Mouse (Mus musculus) midbrain, embryonic 10.5 days (tissue): ENCODE measurements around the gene Zbtb21. TPM values are rescaled to one million over a fixed set of nuclear protein-coding genes. Genes with fewer than 3 reads are reported as not detected.
"Not testable (repeated sequence)": the region's sequence is repeated elsewhere in the genome, so short reads cannot be mapped to it uniquely, and the experiment has no call there.

Experiments
- DNase-seq: peaks from one replicate; pipeline ENCODE4 v3.0.0-alpha.2; 2017; ENCODE audit warnings: low spot score
- H3K27ac ChIP-seq: fragments of 300-500 bp; sonication (generic); replicated peaks from 2 replicates; pipeline ENCODE4 v1.5.1; 2016; ENCODE audit warnings: mild to moderate bottlenecking
- H3K27me3 ChIP-seq: fragments of 300-500 bp; sonication (generic); 2 replicates; pipeline ENCODE4 v1.6.1; 2016; ENCODE audit warnings: low read depth, mild to moderate bottlenecking; ENCODE audit not compliant: poor library complexity, severe bottlenecking
- H3K36me3 ChIP-seq: fragments of 300-500 bp; sonication (generic); 2 replicates; pipeline ENCODE4 v1.6.1; 2016; ENCODE audit warnings: mild to moderate bottlenecking, moderate library complexity
- H3K4me1 ChIP-seq: fragments of 300-500 bp; sonication (generic); 2 replicates; pipeline ENCODE4 v1.6.1; 2016
- H3K4me3 ChIP-seq: fragments of 300-500 bp; sonication (generic); 2 replicates; pipeline ENCODE4 v1.5.1; 2016; ENCODE audit warnings: mild to moderate bottlenecking, moderate library complexity
- H3K9me3 ChIP-seq: fragments of 300-500 bp; sonication (generic); replicated peaks from 2 replicates; pipeline ENCODE4 v1.6.1; 2016; ENCODE audit warnings: mild to moderate bottlenecking
- WGBS: fragments of 180-500 bp; shearing (Covaris S2); methylation state at CpG from one replicate; pipeline ENCODE4 v1.1.7; 2016; 5-methylcytosine and 5-hydroxymethylcytosine counted together
- polyA plus RNA-seq: library from polyadenylated mRNA; unstranded; fragments of >200 nt; fragmentation: Nextera tagmentation; extraction: Ambion mirVana; gene quantifications from 2 replicates; pipeline ENCODE4 v1.2.1, GENCODE M21; 2016

Zbtb21 gene
- 14.7 and 15.0 TPM in 2 replicates for polyA plus RNA-seq

DNA sequence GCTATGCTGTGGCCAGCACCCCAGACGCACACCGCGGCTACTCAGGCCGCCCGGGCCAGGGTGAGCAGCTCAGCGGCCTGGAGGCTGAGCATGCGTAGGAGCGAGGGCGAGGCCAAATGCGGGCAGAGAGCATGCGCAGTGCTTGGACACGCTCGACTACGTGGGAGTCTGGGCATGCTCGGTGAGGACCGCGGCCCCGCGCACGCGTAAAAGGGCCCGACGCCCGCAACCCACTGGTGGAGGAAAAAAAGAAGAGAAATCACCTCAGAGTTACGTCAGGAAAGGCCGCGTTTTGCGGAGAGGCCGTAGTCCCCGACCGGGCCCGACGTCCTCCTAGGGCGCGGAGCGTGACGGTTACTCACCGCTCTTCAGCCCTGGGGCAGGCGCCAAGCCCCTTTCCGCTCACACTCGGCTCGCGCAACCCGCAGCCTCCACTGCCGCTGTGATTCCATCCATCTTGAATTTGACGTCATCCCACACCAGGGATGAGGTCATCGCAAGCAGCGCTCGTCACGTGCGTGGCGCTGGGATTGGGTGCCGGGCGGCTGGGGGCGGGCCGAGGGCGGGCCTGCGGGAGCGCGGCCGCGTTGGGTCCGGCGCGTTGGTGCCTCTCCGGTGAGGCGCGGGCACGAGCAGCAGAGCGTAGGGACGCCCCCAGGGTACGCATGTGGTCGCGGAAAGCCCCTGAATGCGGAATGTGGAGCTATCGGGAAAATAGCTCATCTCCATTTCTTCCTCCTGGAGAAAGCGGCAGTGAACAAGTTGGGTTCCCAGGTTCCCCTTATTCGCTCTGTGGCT lies at the start of gene Zbtb21, which contains the start of gene C2cd2:
Gene Zbtb21 (minus strand): TSS at position 472 of the 798 bp plus-strand sequence.
Gene C2cd2 (minus strand): TSS at position 448 of the 798 bp plus-strand sequence.
- peak; percentile 96 for DNase-seq
- Histone ChIP-seq H3K4me1 (peaks cover 11% of the 10 kb centered on the region), H3K27me3 (no peaks in the 10 kb centered on the region), H3K4me3 (peak within 1 kb of the TSS; percentile 90), H3K27ac (peak within 1 kb of the TSS; percentile 95), H3K9me3 (no peaks in the 10 kb centered on the region), H3K36me3 (peaks cover 6% of the 10 kb centered on the region)
- WGBS, result under 1% methylated on average over 78 of the region's 78 CpGs

DNA sequence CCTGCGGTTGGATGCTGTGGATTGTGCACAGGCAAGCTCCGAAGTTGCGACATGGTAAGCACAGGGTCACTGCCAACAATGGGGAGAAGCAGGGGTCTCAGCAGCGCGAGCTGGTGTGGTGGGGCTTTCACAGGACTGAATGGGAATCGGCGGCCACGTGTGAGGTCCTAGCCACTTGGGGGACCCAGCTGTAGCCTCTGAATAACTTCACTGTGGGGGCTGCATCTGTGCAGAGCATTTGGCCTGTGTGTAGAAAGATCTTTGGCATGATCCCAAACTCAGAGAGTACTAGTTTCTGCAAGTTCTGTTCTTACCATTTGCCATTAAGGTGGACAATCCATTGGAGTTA lies 34.9 kb upstream of the Zbtb21 start:
- Histone ChIP-seq H3K4me3 (peak overlapping the region; percentile 66), H3K36me3 (peaks cover 26% of the 10 kb centered on the region), H3K4me1 (peaks cover 16% of the 10 kb centered on the region), H3K9me3 (peaks cover 33% of the 10 kb centered on the region), H3K27ac (peak overlapping the region; percentile 82)
- not testable (repeated sequence) for DNase-seq, H3K27me3 ChIP-seq
- WGBS, result under 1% methylated on average over 8 of the region's 8 CpGs

DNA sequence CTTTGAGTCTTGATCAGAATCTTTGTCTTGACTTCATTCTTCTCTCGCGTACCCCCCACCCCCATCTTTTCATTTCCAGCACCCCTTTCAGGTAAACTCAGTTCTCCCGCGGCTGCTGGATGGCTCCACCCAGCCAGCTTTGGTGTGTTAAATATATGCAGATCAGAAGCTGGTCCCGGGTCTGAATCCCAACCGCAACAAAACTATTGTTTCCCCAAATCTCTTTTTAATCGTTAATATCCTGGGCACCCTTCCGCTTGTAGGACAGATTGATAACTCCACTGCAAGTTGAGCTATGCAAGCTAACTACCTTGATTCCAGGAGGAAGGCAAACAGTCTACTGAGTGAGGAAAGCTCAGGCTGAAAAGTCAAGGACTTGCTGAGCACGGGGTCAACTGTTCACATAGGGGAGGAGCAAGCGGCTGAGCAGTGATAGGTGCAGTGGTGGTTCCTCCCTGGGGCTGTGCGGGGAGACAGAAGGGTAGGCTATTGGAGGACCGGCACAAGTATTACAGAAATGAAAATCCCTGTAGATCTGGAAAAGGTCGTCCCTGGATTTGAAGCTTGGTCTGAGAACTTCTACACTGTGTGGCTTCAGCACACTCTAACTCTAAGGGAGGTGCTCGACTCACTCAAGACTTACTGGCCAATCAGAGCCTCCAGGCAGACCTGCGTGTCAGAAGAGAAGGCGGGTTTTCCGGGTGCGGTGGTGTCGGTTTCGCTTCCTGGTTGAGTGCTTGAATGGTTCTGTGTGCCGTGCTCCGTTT lies 34.4 kb upstream of the Zbtb21 start, which contains the start of gene B230307C23Rik:
Gene B230307C23Rik (plus strand): TSS at position 700 of the 767 bp plus-strand sequence.
- H3K27ac ChIP-seq, result peak within 1 kb of the TSS; percentile 82
- peaks cover 21% of the 10 kb centered on the region for H3K36me3 ChIP-seq
- peak within 1 kb of the TSS; percentile 66 for H3K4me3 ChIP-seq
- peaks cover 16% of the 10 kb centered on the region for H3K4me1 ChIP-seq
- peaks cover 27% of the 10 kb centered on the region for H3K9me3 ChIP-seq
- 3% methylated on average over 22 of the region's 22 CpGs for WGBS
- DNase-seq, result peak; percentile 87
- H3K27me3 ChIP-seq, result no peaks in the 10 kb centered on the region

DNA sequence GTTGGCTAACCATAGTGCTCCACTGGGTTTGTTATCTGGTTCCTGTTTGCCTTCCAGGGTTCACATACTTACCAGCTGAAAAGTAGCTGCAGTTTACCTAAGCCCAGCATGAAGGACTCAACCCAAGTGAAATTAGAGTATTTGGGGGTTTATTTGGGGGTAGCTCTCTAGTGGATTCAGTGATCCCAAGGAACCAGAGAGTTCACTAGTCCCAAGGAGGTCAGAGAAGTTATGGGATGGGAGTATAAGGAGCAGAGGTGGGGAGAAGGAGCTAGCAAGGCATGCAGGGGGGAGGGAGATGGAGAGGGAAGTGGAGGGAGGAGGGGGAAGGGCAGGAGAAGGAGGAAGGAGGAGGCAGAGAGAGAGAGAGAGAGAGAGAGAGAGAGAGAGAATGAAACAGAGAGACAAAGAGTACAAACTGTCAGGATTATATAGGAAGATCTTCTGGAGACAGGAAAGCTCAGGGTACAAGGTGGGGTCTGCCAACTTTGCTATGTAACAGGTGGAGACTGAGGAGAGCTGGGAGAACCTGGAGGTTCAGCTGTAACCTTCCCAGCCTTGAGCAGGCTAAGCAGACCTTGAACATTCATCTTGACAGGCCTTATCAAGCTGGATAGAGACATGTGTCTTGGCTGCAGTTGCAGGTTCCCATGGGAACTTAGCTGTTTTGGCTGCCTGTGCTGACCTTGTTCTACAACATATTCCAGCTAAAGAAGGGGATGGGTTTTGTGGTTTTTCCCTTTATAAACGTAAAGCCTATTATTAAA lies 33.6 kb upstream of the Zbtb21 start:
- Histone ChIP-seq H3K4me1 (peaks cover 16% of the 10 kb centered on the region), H3K27ac (peak overlapping the region; percentile 82), H3K4me3 (peak overlapping the region; percentile 66), H3K27me3 (no peaks in the 10 kb centered on the region), H3K36me3 (peaks cover 20% of the 10 kb centered on the region), H3K9me3 (peaks cover 20% of the 10 kb centered on the region)
- DNase-seq, result no peak
- 16% methylated on average over 1 of the region's 1 CpGs for WGBS

DNA sequence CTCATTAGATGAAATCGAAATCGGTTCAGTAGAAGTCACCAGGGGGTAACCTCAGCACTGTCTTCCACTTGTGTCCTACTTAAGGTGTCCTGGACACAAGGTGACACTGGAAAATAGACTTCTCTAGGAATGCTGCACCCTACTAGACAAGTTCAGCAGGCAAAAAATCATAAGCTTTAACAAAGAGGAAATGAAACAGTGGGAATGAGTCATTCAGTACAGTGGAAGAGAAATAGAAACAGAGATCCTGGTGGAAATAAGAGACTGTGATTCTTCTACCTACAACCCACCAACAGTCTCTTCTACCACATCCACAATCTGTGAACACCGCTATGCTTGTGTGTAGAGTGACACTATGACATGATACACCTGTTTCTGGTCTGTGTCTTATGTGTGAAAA lies 30.1 kb upstream of the Zbtb21 start:
- WGBS, result 81% methylated on average over 3 of the region's 3 CpGs
- not testable (repeated sequence) for DNase-seq, H3K4me3 ChIP-seq, H3K27ac ChIP-seq, H3K9me3 ChIP-seq, H3K27me3 ChIP-seq, H3K4me1 ChIP-seq, H3K36me3 ChIP-seq

DNA sequence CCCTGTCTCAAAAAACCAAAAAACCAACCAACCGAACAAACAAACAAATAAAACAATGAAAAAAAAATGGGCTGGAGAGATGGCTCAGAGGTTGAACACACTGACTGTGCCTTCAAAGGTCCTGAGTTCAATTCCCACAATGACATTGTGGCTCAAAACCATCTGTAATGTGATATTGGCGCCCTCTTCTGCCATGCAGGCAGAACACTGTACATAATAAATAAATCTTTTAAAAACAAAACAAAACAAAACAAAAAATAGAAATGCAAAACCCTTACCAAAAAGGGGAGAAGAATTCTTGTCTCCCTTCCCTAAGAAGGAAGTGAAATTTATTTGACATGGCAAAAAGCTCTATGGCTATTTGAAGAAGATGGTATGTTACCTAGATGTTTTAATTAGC lies 29.1 kb upstream of the Zbtb21 start:
- Histone ChIP-seq H3K27ac (no peak overlapping the region), H3K36me3 (no peaks in the 10 kb centered on the region), H3K27me3 (no peaks in the 10 kb centered on the region), H3K9me3 (no peaks in the 10 kb centered on the region; the same call in 1 of the 2 replicates), H3K4me3 (no peak overlapping the region), H3K4me1 (peaks cover 5% of the 10 kb centered on the region)
- 82% methylated on average over 2 of the region's 2 CpGs for WGBS
- no peak for DNase-seq

DNA sequence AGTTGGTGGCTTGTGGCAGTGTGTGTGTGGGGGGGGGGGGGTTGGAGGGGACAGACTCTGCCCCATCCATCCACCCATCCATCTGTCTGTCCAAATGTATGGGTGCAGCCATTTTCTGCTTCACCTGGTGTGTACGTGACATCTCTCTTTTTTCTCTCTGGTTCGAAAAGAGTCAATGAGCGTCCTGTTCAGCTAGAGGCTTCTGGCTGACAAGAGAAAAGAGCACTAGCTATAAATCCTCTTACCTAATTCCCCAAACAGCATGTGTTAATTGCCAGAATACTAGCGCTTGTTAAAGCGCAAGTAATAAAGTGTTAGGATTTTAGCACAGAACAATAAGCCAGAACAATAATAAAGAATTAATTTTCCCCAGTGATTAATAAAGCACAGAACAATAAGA lies 22.2 kb upstream of the Zbtb21 start:
- Histone ChIP-seq H3K9me3 (no peaks in the 10 kb centered on the region; the same call in 1 of the 2 replicates), H3K4me1 (no peaks in the 10 kb centered on the region), H3K36me3 (no peaks in the 10 kb centered on the region), H3K4me3 (no peak overlapping the region), H3K27me3 (no peaks in the 10 kb centered on the region), H3K27ac (no peak overlapping the region)
- WGBS, result 73% methylated on average over 5 of the region's 5 CpGs
- no peak for DNase-seq

DNA sequence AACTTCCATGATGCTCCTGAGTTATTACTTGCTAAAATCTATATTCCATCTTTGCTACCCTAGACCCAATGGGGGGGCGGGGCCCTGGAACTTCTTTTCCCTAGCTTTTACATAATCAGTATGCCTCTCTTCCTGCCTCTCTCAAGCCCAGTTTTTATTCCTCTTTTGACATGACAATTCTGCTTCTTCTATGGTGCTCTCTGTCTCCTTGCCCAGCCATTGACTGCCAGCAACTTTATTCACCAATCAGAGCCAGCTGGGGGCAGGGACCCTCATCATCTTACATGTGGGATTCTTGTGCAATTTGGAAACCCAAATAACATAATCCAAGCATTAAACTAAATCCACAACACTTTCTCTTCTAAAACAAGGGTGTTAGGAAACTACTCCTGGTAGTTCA lies 18.9 kb upstream of the Zbtb21 start:
- Histone ChIP-seq H3K27me3 (no peaks in the 10 kb centered on the region), H3K4me3 (no peak overlapping the region), H3K9me3 (no peaks in the 10 kb centered on the region), H3K36me3 (no peaks in the 10 kb centered on the region), H3K4me1 (no peaks in the 10 kb centered on the region), H3K27ac (no peak overlapping the region)
- DNase-seq, result no peak
- WGBS, result 94% methylated on average over 1 of the region's 1 CpGs

DNA sequence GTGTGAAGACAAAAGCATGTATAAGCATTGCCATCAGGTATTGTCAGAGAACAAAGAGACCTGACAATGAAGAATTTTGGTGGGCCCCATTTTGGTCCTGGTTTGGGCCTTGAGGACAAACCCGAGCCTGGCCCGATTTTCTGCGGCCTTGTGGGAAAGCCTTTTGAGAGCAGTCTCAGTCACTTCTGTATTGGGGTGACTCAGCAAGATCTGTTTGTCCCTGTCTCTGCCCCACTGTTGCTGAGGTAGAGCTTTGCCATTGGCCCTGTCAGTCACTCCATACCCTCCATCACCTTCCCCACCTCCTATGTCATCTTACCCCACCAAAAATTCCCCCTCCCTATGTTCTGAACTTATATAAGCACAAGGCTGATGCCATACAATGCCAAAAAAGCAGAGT lies 15.3 kb upstream of the Zbtb21 start:
- no peak overlapping the region for H3K27ac ChIP-seq
- H3K4me1 ChIP-seq, result no peaks in the 10 kb centered on the region
- no peak for DNase-seq
- WGBS, result 88% methylated on average over 3 of the region's 3 CpGs
- H3K9me3 ChIP-seq, result no peaks in the 10 kb centered on the region
- H3K36me3 ChIP-seq, result no peaks in the 10 kb centered on the region
- H3K27me3 ChIP-seq, result no peaks in the 10 kb centered on the region
- no peak overlapping the region for H3K4me3 ChIP-seq

DNA sequence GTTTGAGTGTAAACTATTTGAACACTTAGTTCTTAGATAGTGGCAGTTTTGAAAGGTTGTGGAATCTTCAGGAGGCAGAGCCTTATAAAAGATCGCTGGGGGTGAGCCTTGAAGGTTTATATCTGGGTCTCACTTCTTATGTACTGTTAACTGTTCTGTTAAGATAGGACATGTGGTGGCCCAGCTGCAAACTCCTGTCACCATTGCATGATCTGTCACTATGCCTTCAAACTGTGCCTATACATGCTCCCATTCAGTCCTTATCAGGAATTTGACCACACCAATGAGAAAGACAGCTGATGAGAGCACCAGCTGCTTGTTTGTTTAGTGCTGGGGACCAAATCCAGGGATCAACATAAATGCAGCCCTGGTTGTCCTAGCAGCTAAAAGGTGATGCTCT lies 14.9 kb upstream of the Zbtb21 start:
- Histone ChIP-seq H3K36me3 (no peaks in the 10 kb centered on the region), H3K4me1 (no peaks in the 10 kb centered on the region), H3K9me3 (no peaks in the 10 kb centered on the region), H3K4me3 (no peak overlapping the region), H3K27ac (no peak overlapping the region), H3K27me3 (no peaks in the 10 kb centered on the region)
- WGBS, result 80% methylated on average over 1 of the region's 1 CpGs
- DNase-seq, result no peak

DNA sequence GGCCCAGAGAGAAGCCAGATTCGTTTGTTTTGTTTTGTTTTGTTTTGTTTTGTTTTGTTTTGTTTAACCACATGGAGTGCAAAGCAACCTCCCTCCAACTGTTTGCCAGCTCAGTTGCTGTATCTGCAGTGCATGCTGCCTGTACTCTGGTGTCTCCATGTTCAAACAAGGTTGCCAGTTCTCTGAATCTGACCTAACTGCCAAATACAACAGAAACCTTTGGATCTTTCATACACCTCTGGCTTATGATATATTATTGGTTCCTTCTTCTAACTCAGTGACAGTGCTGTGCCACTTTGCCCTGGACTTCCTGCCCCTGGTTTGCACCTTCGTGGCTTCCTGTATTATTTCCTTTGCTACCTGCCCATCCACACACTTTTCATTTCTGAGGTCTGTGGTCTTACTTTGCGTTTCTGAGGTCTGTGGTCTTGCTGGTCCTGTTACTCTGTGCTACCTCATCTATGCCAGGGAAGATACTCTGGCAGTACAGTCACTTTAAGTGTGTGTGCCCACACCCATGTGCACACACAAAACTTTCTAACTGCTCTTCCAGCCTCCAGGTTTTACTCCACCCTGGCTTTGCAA lies 1.6 kb upstream of the Zbtb21 start:
- H3K4me1 ChIP-seq, result peaks cover 11% of the 10 kb centered on the region
- no peak overlapping the region for H3K4me3 ChIP-seq
- H3K27ac ChIP-seq, result no peak overlapping the region
- DNase-seq, result no peak
- 82% methylated on average over 3 of the region's 3 CpGs for WGBS
- H3K27me3 ChIP-seq, result no peaks in the 10 kb centered on the region
- no peaks in the 10 kb centered on the region for H3K9me3 ChIP-seq
- H3K36me3 ChIP-seq, result peaks cover 3% of the 10 kb centered on the region; the same call in 1 of the 2 replicates
